Mouse (Mus musculus) adrenal gland, adult 8-10 months (tissue): Measurements from ENCODE around the gene Ankrd42. TPM values are rescaled to one million over a fixed set of nuclear protein-coding genes. Genes with fewer than 3 reads are reported as not detected.

ENCODE experiments used
- DNase-seq: peaks from one replicate; pipeline ENCODE4 v3.0.0; 2022
- total RNA-seq, 4 experiments: library from RNA; stranded (reverse); gene quantifications; 2 replicates each; pipeline ENCODE4 v1.2.4; 2022

Ankrd42 gene
- total RNA-seq, 4 experiments from 2014 or later, result 8.5 to 12.1 (median 10.2) TPM

- peak; percentile 86 for DNase-seq
Measured at GRCm38 (mm10) chr7:92560986-92561876, 75.7 kb downstream of the Ankrd42 start, which contains the start of gene Ccdc90b. Gene Ccdc90b, plus strand, starts transcription at chr7:92561149.

GRCm38 (mm10) chr7:92558744-92559143, 78.2 kb downstream of the Ankrd42 start:
- no peak for DNase-seq

- no peak for DNase-seq
Measured at GRCm38 (mm10) chr7:92550990-92551392, 86.0 kb downstream of the Ankrd42 start.

- DNase-seq, result no peak
Measured at GRCm38 (mm10) chr7:92550248-92550989, 86.5 kb downstream of the Ankrd42 start.

GRCm38 (mm10) chr7:92546763-92547162, 90.2 kb downstream of the Ankrd42 start:
- no peak for DNase-seq

- DNase-seq, result no peak
Measured at GRCm38 (mm10) chr7:92532351-92533036, 104.4 kb downstream of the Ankrd42 start.

Other genes with a start within 250 kb of the Ankrd42 start
- gene Ccdc90b, start 76.0 kb downstream of the Ankrd42 start, total RNA-seq, result 10 to 100 TPM; 46.5 to 52.0 (median 50.4) TPM
- gene Pcf11, start 32.8 kb upstream of the Ankrd42 start, total RNA-seq, result 10 to 100 TPM; 43.2 to 69.3 (median 64.3) TPM
- gene Rab30, start 104.5 kb upstream of the Ankrd42 start, total RNA-seq, result 1 to 10 TPM; 4.6 to 8.5 (median 6.4) TPM
- gene Ddias, start 237.1 kb upstream of the Ankrd42 start, total RNA-seq, result 1 to 10 TPM; 1.1 to 2.6 (median 1.5) TPM
- 10 to 100 TPM; 11.0 to 20.7 (median 14.5) TPM for gene Prcp, start 237.3 kb upstream of the Ankrd42 start, total RNA-seq